Mouse (Mus musculus) liver, embryonic 11.5 days (tissue): ENCODE measurements around the gene Tns1. TPM values are rescaled to one million over a fixed set of nuclear protein-coding genes. Genes with fewer than 3 reads are reported as not detected.
A peak's percentile ranks its signal among the peaks of the same experiment; 100 is the strongest.

ENCODE experiments used
- ATAC-seq: fragments of 200-750 bp; cut with Nextera tagmentation; replicated peaks from 2 replicates; pipeline ENCODE4 v1.8.0; 2017; ENCODE audit warnings: moderate number of reproducible peaks, mild to moderate bottlenecking, moderate TSS enrichment, moderate library complexity; ENCODE audit not compliant: low FRiP score
- DNase-seq: peaks from one replicate; pipeline ENCODE4 v3.0.0-alpha.2; 2017; ENCODE audit warnings: low spot score
- H3K27ac ChIP-seq: fragments of 300-500 bp; sonication (generic); 2 replicates; pipeline ENCODE4 v1.5.1; 2014; ENCODE audit warnings: mild to moderate bottlenecking, low read depth, low read length, control low read depth
- H3K27me3 ChIP-seq: fragments of 300-500 bp; sonication (generic); replicated peaks from 2 replicates; pipeline ENCODE4 v1.6.1; 2014; ENCODE audit warnings: low read length, mixed read lengths; ENCODE audit not compliant: control insufficient read depth, insufficient read depth
- H3K36me3 ChIP-seq: fragments of 300-500 bp; sonication (generic); 2 replicates; pipeline ENCODE4 v1.6.1; 2014; ENCODE audit warnings: mild to moderate bottlenecking, low read length, moderate library complexity, mixed read lengths; ENCODE audit not compliant: control insufficient read depth, insufficient read depth
- H3K4me1 ChIP-seq: fragments of 300-500 bp; sonication (generic); replicated peaks from 2 replicates; pipeline ENCODE4 v1.6.1; 2014; ENCODE audit warnings: low read length, mixed read lengths; ENCODE audit not compliant: control insufficient read depth, insufficient read depth
- H3K4me2 ChIP-seq: fragments of 300-500 bp; sonication (generic); 2 replicates; pipeline ENCODE4 v1.6.1; 2014; ENCODE audit warnings: mild to moderate bottlenecking, control low read depth, moderate library complexity
- H3K4me3 ChIP-seq: fragments of 300-500 bp; sonication (generic); 2 replicates; pipeline ENCODE4 v1.5.1; 2014; ENCODE audit warnings: low read depth, low read length, control low read depth
- H3K9ac ChIP-seq: fragments of 300-500 bp; sonication (generic); 2 replicates; pipeline ENCODE4 v1.6.1; 2014; ENCODE audit warnings: low read depth, low read length, control low read depth
- H3K9me3 ChIP-seq: fragments of 300-500 bp; sonication (generic); 2 replicates; pipeline ENCODE4 v1.6.1; 2016; ENCODE audit warnings: low read length, inconsistent platforms, mixed read lengths; ENCODE audit not compliant: control insufficient read depth
- WGBS: fragments of 180-500 bp; shearing (Covaris S2); extraction: QIAGEN DNeasy Blood & Tissue Kit; methylation state at CpG from one replicate; pipeline ENCODE4 v1.1.7; 2014; 5-methylcytosine and 5-hydroxymethylcytosine counted together
- polyA plus RNA-seq: library from polyadenylated mRNA; unstranded; fragments of >200 nt; fragmentation: Nextera tagmentation; extraction: Ambion mirVana; gene quantifications from 2 replicates; pipeline ENCODE4 v1.2.1, GENCODE M21; 2014

The Tns1 gene
- polyA plus RNA-seq, 1 experiment from 2014 or later: 19.4 TPM

GRCm38 (mm10) chr1:73973992-73974391 lies 150.3 kb downstream of the Tns1 start:
- DNase-seq: no peak
- Histone ChIP-seq H3K4me1 (peaks cover 7% of the 10 kb centered on the region), H3K36me3 (no peaks in the 10 kb centered on the region; the same call in 1 of the 2 replicates), H3K4me2 (no peak overlapping the region), H3K4me3 (no peak overlapping the region), H3K9ac (no peak overlapping the region), H3K27me3 (no peaks in the 10 kb centered on the region; the same call in 1 of the 2 replicates), H3K27ac (no peak overlapping the region), H3K9me3 (no peaks in the 10 kb centered on the region)
- 80% methylated on average over 9 of the region's 9 CpGs for WGBS
- no peak for ATAC-seq

DNA sequence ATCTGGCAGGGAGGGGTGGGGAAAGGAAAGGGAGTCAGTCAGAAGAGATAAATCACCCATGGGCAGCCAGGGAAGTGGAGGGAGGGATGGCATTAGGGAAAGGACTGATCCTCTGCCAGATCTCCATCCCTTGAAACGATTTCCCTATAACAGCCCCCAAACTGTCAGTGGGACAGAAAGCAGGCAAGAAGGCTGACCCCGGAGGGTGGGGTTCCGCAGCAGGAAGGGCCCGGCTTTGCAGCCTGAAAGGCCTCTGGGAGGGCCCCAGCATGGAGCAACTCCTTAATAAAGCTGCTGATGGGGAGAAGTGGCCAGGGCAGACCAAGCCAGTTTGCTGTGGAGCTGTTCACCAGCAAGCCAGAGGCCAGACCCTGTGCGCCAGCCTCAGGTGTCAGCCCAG lies 151.5 kb downstream of the Tns1 start:
- H3K4me3 ChIP-seq: no peak overlapping the region
- DNase-seq (no peak), ATAC-seq (no peak)
- H3K9ac ChIP-seq: no peak overlapping the region
- H3K9me3 ChIP-seq: no peaks in the 10 kb centered on the region
- H3K4me2 ChIP-seq: no peak overlapping the region
- no peaks in the 10 kb centered on the region; the same call in 1 of the 2 replicates for H3K36me3 ChIP-seq
- H3K4me1 ChIP-seq: peaks cover 15% of the 10 kb centered on the region
- H3K27me3 ChIP-seq: no peaks in the 10 kb centered on the region; the same call in 1 of the 2 replicates
- no peak overlapping the region for H3K27ac ChIP-seq
- WGBS: 56% methylated on average over 5 of the region's 5 CpGs

- DNase-seq (no peak), ATAC-seq (no peak)
- no peak overlapping the region for H3K4me2 ChIP-seq
- H3K9ac ChIP-seq: no peak overlapping the region
- no peak overlapping the region for H3K27ac ChIP-seq
- H3K4me1 ChIP-seq: peaks cover 19% of the 10 kb centered on the region
- 22% methylated on average over 5 of the region's 5 CpGs for WGBS
- H3K9me3 ChIP-seq: no peaks in the 10 kb centered on the region
- H3K36me3 ChIP-seq: no peaks in the 10 kb centered on the region; the same call in 1 of the 2 replicates
- no peak overlapping the region for H3K4me3 ChIP-seq
- no peaks in the 10 kb centered on the region; the same call in 1 of the 2 replicates for H3K27me3 ChIP-seq
Measured at GRCm38 (mm10) chr1:73970161-73970730, 154.0 kb downstream of the Tns1 start.

DNA sequence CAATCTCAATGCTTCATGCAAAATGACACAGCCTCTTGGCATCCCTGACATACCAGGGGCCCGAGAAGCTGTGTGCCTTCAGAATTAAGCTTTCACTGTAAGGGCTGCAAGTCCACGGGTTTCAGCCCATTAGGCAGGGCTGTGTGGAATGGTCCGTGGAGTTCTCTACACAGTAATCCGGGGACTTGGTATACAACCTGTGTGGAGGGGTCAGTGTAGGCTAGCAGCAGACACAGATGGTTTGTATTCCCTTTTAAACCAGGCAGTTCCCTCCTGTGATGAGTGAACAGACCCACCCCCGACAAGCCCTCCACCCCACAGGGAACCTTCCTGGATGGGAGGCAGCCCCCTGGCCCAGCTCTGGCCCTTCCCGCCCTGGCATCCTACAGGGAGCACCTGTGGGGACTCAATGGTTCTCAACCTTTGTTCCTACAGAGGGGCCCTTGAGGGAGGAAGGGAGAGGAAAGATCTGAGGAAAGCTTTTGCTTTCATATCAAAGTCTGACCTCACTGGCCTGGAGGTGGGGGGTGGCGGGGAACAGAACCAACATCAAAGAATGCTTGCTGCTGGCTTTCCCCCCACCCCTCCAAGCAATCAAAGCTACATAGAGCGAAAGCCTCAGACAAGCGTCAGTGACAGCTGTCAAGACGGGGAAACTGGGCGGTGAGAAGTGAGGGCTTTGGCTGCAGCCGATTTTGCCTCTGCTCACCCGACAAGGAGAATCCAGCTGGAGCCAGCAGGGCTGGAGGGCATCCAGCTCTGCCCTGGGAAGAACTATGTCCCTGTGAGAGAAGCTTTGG lies 155.3 kb downstream of the Tns1 start:
- no peaks in the 10 kb centered on the region for H3K9me3 ChIP-seq
- no peak overlapping the region for H3K4me3 ChIP-seq
- H3K4me1 ChIP-seq: peaks cover 19% of the 10 kb centered on the region
- H3K9ac ChIP-seq: no peak overlapping the region
- H3K27ac ChIP-seq: no peak overlapping the region
- no peaks in the 10 kb centered on the region; the same call in 1 of the 2 replicates for H3K36me3 ChIP-seq
- 29% methylated on average over 13 of the region's 13 CpGs for WGBS
- DNase-seq (no peak), ATAC-seq (no peak)
- no peak overlapping the region for H3K4me2 ChIP-seq
- H3K27me3 ChIP-seq: no peaks in the 10 kb centered on the region; the same call in 1 of the 2 replicates

GRCm38 (mm10) chr1:73966411-73967238 lies 157.6 kb downstream of the Tns1 start:
- Histone ChIP-seq H3K27ac (no peak overlapping the region), H3K4me2 (no peak overlapping the region), H3K4me3 (no peak overlapping the region), H3K9ac (no peak overlapping the region), H3K36me3 (no peaks in the 10 kb centered on the region; the same call in 1 of the 2 replicates), H3K9me3 (no peaks in the 10 kb centered on the region), H3K4me1 (peaks cover 25% of the 10 kb centered on the region), H3K27me3 (no peaks in the 10 kb centered on the region; the same call in 1 of the 2 replicates)
- DNase-seq (no peak), ATAC-seq (no peak)
- 56% methylated on average over 12 of the region's 12 CpGs for WGBS

DNA sequence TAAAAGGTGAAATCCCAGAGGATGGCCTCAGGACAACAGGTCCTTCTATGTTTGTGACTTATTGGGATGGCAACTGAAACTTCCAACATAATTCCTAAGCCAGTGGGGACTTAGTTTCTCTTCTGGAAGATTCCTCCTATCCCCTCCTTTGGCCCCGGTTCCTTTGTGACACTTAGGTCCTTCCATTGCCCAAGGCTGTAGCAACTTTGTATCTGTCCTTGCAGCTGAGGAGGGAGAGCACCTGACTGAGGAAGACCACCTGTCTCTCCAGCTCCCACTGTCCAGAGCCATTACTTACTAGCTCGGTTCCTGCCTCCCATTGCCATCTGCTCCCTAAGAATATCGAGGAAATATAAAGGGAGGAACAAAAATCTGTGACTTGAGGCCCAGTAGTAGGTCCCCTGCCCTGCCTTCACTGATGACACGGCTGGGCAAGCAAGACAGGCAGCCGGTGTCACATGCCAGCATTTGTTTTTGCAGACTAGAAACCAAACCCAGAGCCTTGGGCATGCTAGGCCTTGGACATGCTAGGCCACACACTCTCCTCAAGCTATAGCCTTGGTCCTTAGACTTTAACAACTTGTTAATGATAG lies 160.0 kb downstream of the Tns1 start:
- no peak overlapping the region for H3K27ac ChIP-seq
- 72% methylated on average over 5 of the region's 5 CpGs for WGBS
- no peaks in the 10 kb centered on the region for H3K36me3 ChIP-seq
- H3K4me3 ChIP-seq: no peak overlapping the region
- no peak overlapping the region for H3K4me2 ChIP-seq
- H3K9ac ChIP-seq: no peak overlapping the region
- ATAC-seq (no peak), DNase-seq (no peak)
- peaks cover 23% of the 10 kb centered on the region for H3K4me1 ChIP-seq
- no peaks in the 10 kb centered on the region for H3K27me3 ChIP-seq
- H3K9me3 ChIP-seq: no peaks in the 10 kb centered on the region

- H3K9ac ChIP-seq: no peak overlapping the region
- peak overlapping the region; percentile 45; the same call in 1 of the 2 replicates for H3K27ac ChIP-seq
- DNase-seq: no peak
- H3K4me2 ChIP-seq: no peak overlapping the region
- WGBS: 38% methylated on average over 8 of the region's 8 CpGs
- ATAC-seq: no peak
- H3K4me3 ChIP-seq: no peak overlapping the region
- H3K27me3 ChIP-seq: no peaks in the 10 kb centered on the region
- no peaks in the 10 kb centered on the region for H3K36me3 ChIP-seq
- peaks cover 17% of the 10 kb centered on the region for H3K4me1 ChIP-seq
- H3K9me3 ChIP-seq: no peaks in the 10 kb centered on the region
Measured at GRCm38 (mm10) chr1:73963626-73964025, 160.6 kb downstream of the Tns1 start.

DNA sequence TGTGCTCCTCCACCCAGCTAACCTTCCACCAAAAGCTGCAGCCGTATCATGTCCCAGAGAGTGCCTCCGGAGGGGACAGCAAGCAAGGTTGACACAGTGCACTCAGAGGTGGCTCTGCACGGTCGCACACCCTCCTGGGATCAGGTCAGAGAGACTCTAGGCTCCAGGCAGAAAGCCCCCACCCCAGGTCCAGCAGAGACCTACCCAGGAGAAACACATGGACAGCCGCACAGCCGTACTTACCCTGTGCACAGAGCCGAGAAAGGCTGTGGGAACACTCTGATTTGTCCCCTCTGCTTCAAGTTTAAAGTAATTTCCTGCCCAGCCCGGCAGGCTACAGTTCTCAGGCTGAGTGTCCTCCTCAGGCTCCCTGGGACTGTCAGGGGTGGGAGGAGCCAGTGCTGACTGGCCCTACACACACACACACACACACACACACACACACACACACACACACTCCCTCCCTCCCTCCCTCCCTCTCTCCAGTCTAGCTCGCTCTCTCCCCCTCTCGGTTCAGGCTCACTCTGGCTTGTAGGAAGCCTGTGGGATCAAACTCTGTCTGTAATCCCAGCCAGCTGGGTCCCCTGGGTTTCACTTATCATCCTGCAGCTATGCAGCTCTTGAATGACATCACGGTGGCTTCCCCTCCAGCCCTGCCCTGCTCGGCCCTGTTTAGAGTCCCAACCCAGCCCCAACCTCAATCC lies 161.4 kb downstream of the Tns1 start:
- WGBS: 16% methylated on average over 12 of the region's 12 CpGs
- peak overlapping the region; percentile 34; the same call in 1 of the 2 replicates for H3K9ac ChIP-seq
- H3K9me3 ChIP-seq: no peaks in the 10 kb centered on the region
- peak; percentile 51 for DNase-seq
- H3K36me3 ChIP-seq: no peaks in the 10 kb centered on the region
- H3K4me3 ChIP-seq: no peak overlapping the region
- peak overlapping the region; percentile 45; the same call in 1 of the 2 replicates for H3K27ac ChIP-seq
- peak overlapping the region; percentile 34; the same call in 1 of the 2 replicates for H3K4me2 ChIP-seq
- ATAC-seq: peak; percentile 67
- H3K27me3 ChIP-seq: no peaks in the 10 kb centered on the region
- H3K4me1 ChIP-seq: peaks cover 13% of the 10 kb centered on the region
